Mouse (Mus musculus) C2C12 (cell line): Measurements from ENCODE around the gene Bod1.

Experiments
- CEBPB ChIP-seq: IDR thresholded peaks from one replicate; pipeline ENCODE4 v1.6.1; 2011; ENCODE audit warnings: low read depth, mild to moderate bottlenecking, control low read depth, moderate library complexity
- CTCF ChIP-seq: IDR thresholded peaks from one replicate; pipeline ENCODE4 v1.5.1; 2011; ENCODE audit not compliant: control insufficient read depth, insufficient read depth, insufficient read length
- MAX ChIP-seq: IDR thresholded peaks from one replicate; pipeline ENCODE4 v1.6.1; 2011; ENCODE audit warnings: mild to moderate bottlenecking, control low read depth
- MYOD1 ChIP-seq: IDR thresholded peaks from one replicate; pipeline ENCODE4 v1.6.1; 2011; ENCODE audit warnings: low read depth; ENCODE audit not compliant: control insufficient read depth, insufficient read length
- MYOG ChIP-seq: IDR thresholded peaks from one replicate; pipeline ENCODE4 v1.6.1; 2011; ENCODE audit not compliant: control insufficient read depth, insufficient read length; ENCODE audit errors: extremely low read depth
- USF1 ChIP-seq: IDR thresholded peaks from one replicate; pipeline ENCODE4 v1.6.1; 2011; ENCODE audit warnings: low read depth, mild to moderate bottlenecking, control low read depth, moderate library complexity

- no peak for TF ChIP-seq CTCF
- no peak for TF ChIP-seq MAX
- TF ChIP-seq MYOG, result no peak
- TF ChIP-seq CEBPB, result no peak
- TF ChIP-seq MYOD1, result no peak
- TF ChIP-seq USF1, result no peak
These were observed 22.2 kb downstream of the Bod1 start for GRCm38 (mm10) chr11:31649507-31649906.
